Mouse (Mus musculus) cerebellum, adult 2 months (tissue): ENCODE data around the gene Tmprss11g. TPM values are rescaled to one million over a fixed set of nuclear protein-coding genes. Genes with fewer than 3 reads are reported as not detected.

Experiments used
- DNase-seq, 2 experiments: peaks; one replicate each; pipeline ENCODE4 v3.0.0; 2021
- H3K27ac ChIP-seq: fragments of 200-500 bp; 2 replicates; pipeline ENCODE4 v1.5.1; 2012; ENCODE audit warnings: low read length, control low read depth, inconsistent platforms; ENCODE audit not compliant: insufficient read depth
- H3K27me3 ChIP-seq: fragments of 200-500 bp; 2 replicates; pipeline ENCODE4 v1.6.1; 2012; ENCODE audit warnings: inconsistent platforms, mild to moderate bottlenecking, low read length, moderate library complexity; ENCODE audit not compliant: control insufficient read depth, insufficient read depth
- H3K4me1 ChIP-seq: fragments of 200-500 bp; 2 replicates; pipeline ENCODE4 v1.6.1; 2011; ENCODE audit warnings: low read length; ENCODE audit not compliant: control insufficient read depth, insufficient read depth
- H3K4me3 ChIP-seq: fragments of 200-500 bp; replicated peaks from 2 replicates; pipeline ENCODE3; 2011; ENCODE audit warnings: mild to moderate bottlenecking, low read depth, low read length, control low read depth; ENCODE audit not compliant: insufficient read depth
- CTCF ChIP-seq: fragments of 200-500 bp; IDR thresholded peaks from 2 replicates; pipeline ENCODE4 v1.5.1; 2011; ENCODE audit warnings: low read depth, mild to moderate bottlenecking, control low read depth, low read length, moderate library complexity, borderline replicate concordance; ENCODE audit not compliant: insufficient read depth
- POLR2A ChIP-seq: fragments of 200-500 bp; IDR thresholded peaks from 2 replicates; pipeline ENCODE4 v1.6.1; 2011; ENCODE audit warnings: low read length, control low read depth, borderline replicate concordance; ENCODE audit not compliant: insufficient read depth
- WGBS: fragments of 180-500 bp; shearing (Covaris S2); methylation state at CpG from one replicate; pipeline ENCODE4 v1.1.7; 2018; 5-methylcytosine and 5-hydroxymethylcytosine counted together
- polyA plus RNA-seq: library from polyadenylated mRNA; depleted of rRNA; stranded (reverse); fragments of >200 nt; gene quantifications from 2 replicates; pipeline ENCODE4 v1.2.3, GENCODE M21; 2012; rRNA removed

Tmprss11g gene
- not detected in 2 replicates for polyA plus RNA-seq

- no peaks in the 10 kb centered on the region for H3K4me1 ChIP-seq
- no peak for DNase-seq
- no peak within 1 kb of the TSS for H3K27ac ChIP-seq
- no peaks in the 10 kb centered on the region for H3K27me3 ChIP-seq
- no peak within 1 kb of the TSS for H3K4me3 ChIP-seq
- TF ChIP-seq CTCF: no peak
- no peak for TF ChIP-seq POLR2A
- 81% methylated on average over 9 of the region's 9 CpGs for WGBS
Observed at GRCm38 (mm10) chr5:86518500-86518899, at the start of gene Tmprss11g. TSS of gene Tmprss11g (minus strand) at chr5:86518600.

- Histone ChIP-seq H3K4me1 (no peaks in the 10 kb centered on the region), H3K27ac (no peak overlapping the region), H3K4me3 (no peak overlapping the region), H3K27me3 (no peaks in the 10 kb centered on the region)
- WGBS: 89% methylated on average over 2 of the region's 2 CpGs
- no peak for DNase-seq
- TF ChIP-seq CTCF: no peak
- no peak for TF ChIP-seq POLR2A
Observed at GRCm38 (mm10) chr5:86546693-86547092, 28.3 kb upstream of the Tmprss11g start.

GRCm38 (mm10) chr5:86540601-86541000, 22.2 kb upstream of the Tmprss11g start:
- H3K4me3 ChIP-seq: no peak overlapping the region
- no peaks in the 10 kb centered on the region for H3K4me1 ChIP-seq
- WGBS: 83% methylated on average over 3 of the region's 3 CpGs
- no peaks in the 10 kb centered on the region for H3K27me3 ChIP-seq
- DNase-seq: no peak
- TF ChIP-seq CTCF (no peak), POLR2A (no peak)
- no peak overlapping the region for H3K27ac ChIP-seq

DNA sequence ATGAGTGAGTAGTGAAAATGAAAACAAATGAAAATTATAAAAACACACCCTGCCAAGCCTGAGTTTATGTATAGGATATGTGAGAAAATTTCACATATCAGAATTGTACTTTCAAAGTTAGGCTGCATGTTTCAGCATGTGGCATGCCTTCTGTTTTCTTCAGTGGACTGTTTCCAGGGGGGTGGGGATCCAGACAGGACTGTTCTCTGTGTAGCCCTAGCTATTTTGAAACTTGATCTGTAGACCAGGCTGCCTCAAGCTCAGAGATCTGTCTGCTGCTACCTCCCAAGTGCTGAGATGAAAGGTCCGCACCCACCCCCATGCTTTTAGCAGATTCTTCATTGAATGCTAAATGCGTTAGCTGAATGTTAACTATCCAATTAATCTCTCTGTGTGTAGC, 10.3 kb upstream of the Tmprss11g start:
- Histone ChIP-seq H3K27ac (no peak overlapping the region), H3K4me3 (no peak overlapping the region), H3K4me1 (no peaks in the 10 kb centered on the region), H3K27me3 (no peaks in the 10 kb centered on the region)
- no peak for DNase-seq
- WGBS: 77% methylated on average over 2 of the region's 2 CpGs
- no peak for TF ChIP-seq POLR2A
- TF ChIP-seq CTCF: no peak

GRCm38 (mm10) chr5:86511538-86511937, 6.9 kb downstream of the Tmprss11g start:
- 45% methylated on average over 5 of the region's 5 CpGs for WGBS
- DNase-seq: no peak

GRCm38 (mm10) chr5:86493453-86493852, 24.9 kb downstream of the Tmprss11g start:
- 51% methylated on average over 1 of the region's 1 CpGs for WGBS
- no peak for TF ChIP-seq POLR2A
- no peak for TF ChIP-seq CTCF
- peak; percentile 40 to 69 for DNase-seq
- Histone ChIP-seq H3K27me3 (no peaks in the 10 kb centered on the region), H3K4me3 (no peak overlapping the region), H3K27ac (no peak overlapping the region), H3K4me1 (no peaks in the 10 kb centered on the region; the same call in 1 of the 2 replicates)

More at GRCm38 (mm10) chr5:86511538-86511937, 6.9 kb downstream of the Tmprss11g start:
- no peaks in the 10 kb centered on the region for H3K4me1 ChIP-seq
- H3K27ac ChIP-seq: no peak overlapping the region
- H3K4me3 ChIP-seq: no peak overlapping the region
- no peaks in the 10 kb centered on the region for H3K27me3 ChIP-seq
- TF ChIP-seq CTCF (no peak), POLR2A (no peak)

DNA sequence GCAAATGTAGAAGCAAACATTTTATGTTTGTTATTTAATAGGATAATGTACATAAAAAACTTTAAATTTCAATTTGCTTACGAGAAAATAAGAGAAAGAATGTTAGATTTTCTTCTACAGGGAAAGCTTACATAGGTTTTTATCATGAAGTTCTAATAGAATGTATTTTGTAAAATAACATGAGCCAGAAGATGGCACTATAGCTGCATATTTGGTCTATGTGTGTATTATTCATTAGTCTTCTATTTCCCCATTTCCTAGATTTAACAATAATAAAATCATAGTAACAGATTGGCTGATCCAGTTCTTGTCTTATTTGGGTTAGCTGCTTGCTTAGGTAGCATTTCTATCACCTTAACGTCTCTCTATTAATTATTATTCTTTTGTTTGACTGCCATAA, 35.8 kb downstream of the Tmprss11g start:
- H3K4me1 ChIP-seq: no peaks in the 10 kb centered on the region
- no peak for TF ChIP-seq POLR2A
- TF ChIP-seq CTCF: peak; percentile 42; the same call in 1 of the 2 replicates
- H3K4me3 ChIP-seq: no peak overlapping the region
- H3K27ac ChIP-seq: no peak overlapping the region
- DNase-seq: no peak
- 62% methylated on average over 2 of the region's 2 CpGs for WGBS
- H3K27me3 ChIP-seq: no peaks in the 10 kb centered on the region

DNA sequence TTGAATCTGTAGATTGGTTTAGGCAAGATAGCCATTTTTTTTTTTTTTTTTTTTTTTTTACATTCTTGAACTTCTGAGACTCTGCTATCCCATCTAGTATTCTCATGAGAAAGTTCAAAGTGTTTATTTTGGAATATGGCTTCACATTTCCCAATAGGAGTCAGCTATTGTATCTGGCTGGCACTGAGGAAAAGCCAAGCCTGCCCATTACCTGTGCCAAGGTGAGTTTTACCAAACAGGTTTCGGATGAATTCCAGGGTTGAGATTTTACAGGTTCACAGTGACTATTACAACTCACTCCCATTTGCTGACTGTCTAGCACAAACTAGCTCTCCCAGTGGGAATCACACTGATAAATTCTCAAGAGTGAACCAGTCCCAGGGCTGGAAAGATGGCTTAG, 36.4 kb downstream of the Tmprss11g start:
- no peak for TF ChIP-seq POLR2A
- TF ChIP-seq CTCF: no peak
- Histone ChIP-seq H3K27me3 (no peaks in the 10 kb centered on the region), H3K4me3 (no peak overlapping the region), H3K4me1 (no peaks in the 10 kb centered on the region), H3K27ac (no peak overlapping the region)
- DNase-seq: no peak
- WGBS: 88% methylated on average over 1 of the region's 1 CpGs

- WGBS: 86% methylated on average over 9 of the region's 9 CpGs
- DNase-seq: no peak
- Histone ChIP-seq H3K27ac (no peak overlapping the region), H3K4me1 (no peaks in the 10 kb centered on the region), H3K27me3 (no peaks in the 10 kb centered on the region), H3K4me3 (no peak overlapping the region)
- TF ChIP-seq CTCF (no peak), POLR2A (no peak)
Observed at GRCm38 (mm10) chr5:86473859-86474258, 44.5 kb downstream of the Tmprss11g start.
